In the genomic region with DNA sequence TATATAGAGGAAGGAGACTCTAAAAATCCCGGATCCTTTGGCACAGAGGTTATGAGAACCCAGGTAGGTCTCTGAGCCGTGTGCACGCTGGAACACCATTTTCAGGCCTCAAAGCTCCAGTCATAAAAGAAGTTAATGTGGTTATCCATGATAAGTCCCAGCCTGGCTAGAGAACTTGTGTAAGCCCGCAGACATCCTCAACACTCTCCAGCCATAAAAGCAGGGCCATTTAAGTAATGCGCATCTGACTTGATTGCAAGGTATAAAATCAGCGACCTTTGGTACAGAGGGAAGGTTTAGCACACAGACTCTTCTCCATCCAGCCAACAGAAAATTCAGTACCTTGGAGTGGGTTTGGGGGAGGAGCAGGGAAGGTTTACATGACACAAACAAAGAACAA, we compare ENCODE assay signal across 14 mouse cellular contexts.
"Had no signal": no experiment of that assay in that cellular context is flagged by ENCODE, and none has a peak within 500 bp of the region (broad histone marks: within the 10 kb centered on the region; RNA-seq: fewer than 3 reads in every experiment).

No protein-coding gene starts in this region.

- H3K9me3 ChIP-seq: midbrain, embryonic 10.5 days; midbrain, embryonic 12.5 days; midbrain, embryonic 15.5 days; neural tube, embryonic 12.5 days; stomach, embryonic 15.5 days had no signal

- H3K4me3 ChIP-seq: midbrain, embryonic 10.5 days; midbrain, embryonic 12.5 days; midbrain, embryonic 15.5 days; neural tube, embryonic 12.5 days; stomach, embryonic 15.5 days had no signal

- ATAC-seq: midbrain, embryonic 15.5 days had no signal

- H3K27me3 ChIP-seq: stomach, embryonic 15.5 days had no signal

- H3K4me1 ChIP-seq: stomach, embryonic 15.5 days had no signal

- H3K36me3 ChIP-seq: midbrain, embryonic 10.5 days; midbrain, embryonic 12.5 days; midbrain, embryonic 15.5 days; neural tube, embryonic 12.5 days; stomach, embryonic 15.5 days had no signal

- DNase-seq: lung, adult 18-20 months; lung, embryonic 14.5 days; lung, postnatal 10 days; lung, postnatal 4 days; right cerebral cortex, postnatal 14 days; thymus, adult 2 months; thymus, postnatal 25 days; thymus, postnatal 4 days had no signal

- H3K27ac ChIP-seq: midbrain, embryonic 10.5 days; midbrain, embryonic 12.5 days; midbrain, embryonic 15.5 days; neural tube, embryonic 12.5 days; stomach, embryonic 15.5 days; stomach, postnatal 0 days had no signal

- H3K9ac ChIP-seq: lung, embryonic 14.5 days; midbrain, embryonic 12.5 days; midbrain, embryonic 15.5 days; neural tube, embryonic 12.5 days; stomach, embryonic 15.5 days had no signal

- H3K4me2 ChIP-seq: lung, embryonic 14.5 days; midbrain, embryonic 12.5 days; midbrain, embryonic 15.5 days; neural tube, embryonic 12.5 days; stomach, embryonic 15.5 days had no signal
